Mouse (Mus musculus): ENCODE results near the gene Limk2.

Limk2 gene

GRCm38 (mm10) chr11:3301075-3301474 lies 107.9 kb downstream of the Limk2 start:
- no peak for DNase-seq (ENCODE audit: low spot score in 2 of 2)

DNA sequence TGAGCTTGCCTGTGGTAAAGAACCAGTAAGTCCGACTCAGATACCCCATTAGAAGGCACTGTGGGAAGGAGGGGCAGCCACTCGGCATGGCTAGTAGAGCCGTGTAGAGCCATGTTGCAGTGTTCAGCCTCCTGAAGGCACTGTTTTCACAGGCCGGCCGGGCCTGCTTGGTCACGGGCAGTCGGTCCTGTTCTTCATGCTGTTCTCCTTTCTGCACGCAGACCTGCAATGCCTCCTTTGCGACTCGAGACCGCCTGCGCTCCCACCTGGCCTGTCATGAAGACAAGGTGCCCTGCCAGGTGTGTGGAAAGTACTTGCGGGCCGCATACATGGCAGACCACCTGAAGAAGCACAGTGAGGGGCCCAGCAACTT lies 110.2 kb downstream of the Limk2 start:
- DNase-seq (ENCODE audit: low spot score in 2 of 2) = no peak

DNA sequence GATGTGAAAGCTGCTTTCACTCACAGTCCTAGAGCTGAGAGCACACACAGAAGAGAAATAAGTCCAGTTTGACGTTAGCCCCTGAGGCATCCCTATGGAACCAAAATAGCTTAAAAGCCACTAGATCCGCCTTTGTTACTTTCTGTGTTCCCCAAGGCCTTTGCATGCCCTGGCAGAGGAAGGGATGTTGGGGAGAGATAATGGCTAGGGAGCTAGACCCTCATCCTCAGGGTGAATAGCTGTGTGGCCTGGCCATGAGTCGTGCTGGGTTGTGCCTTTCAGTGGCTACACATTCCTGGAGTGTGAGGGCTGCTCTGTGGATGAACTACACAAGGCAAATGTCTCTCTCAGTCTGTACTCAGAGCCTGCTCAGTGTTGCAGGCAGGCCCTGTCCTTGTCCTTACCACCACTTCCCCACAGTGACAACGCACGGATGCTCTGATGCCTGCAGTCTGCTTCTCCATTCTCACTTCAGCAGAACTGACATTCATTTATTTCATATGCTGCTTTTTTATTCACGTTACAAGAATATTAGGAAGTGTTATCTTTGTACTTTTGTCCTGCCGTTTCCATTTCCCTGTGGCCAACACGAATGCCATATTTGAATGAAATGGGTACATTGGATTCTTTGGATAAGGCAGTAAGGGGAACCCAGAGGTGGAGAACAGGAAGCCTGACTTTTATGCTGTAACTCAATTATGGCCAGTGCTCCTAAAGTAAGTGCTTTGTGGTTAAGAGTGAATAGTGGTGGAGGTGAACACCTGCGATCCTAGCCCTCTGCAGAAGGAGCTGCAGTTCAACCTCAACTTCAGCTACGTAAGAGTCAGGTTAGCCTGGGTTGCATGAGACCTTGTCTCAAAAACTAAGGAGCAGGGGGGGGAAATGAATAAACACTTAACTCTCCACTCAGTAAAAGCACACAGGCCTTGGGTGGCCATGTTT lies 110.8 kb downstream of the Limk2 start:
- DNase-seq (ENCODE audit: low spot score in 2 of 2) = no peak

- no peak for DNase-seq (ENCODE audit: low spot score in 2 of 2)
Observed at GRCm38 (mm10) chr11:3296056-3296455, 112.9 kb downstream of the Limk2 start.

DNA sequence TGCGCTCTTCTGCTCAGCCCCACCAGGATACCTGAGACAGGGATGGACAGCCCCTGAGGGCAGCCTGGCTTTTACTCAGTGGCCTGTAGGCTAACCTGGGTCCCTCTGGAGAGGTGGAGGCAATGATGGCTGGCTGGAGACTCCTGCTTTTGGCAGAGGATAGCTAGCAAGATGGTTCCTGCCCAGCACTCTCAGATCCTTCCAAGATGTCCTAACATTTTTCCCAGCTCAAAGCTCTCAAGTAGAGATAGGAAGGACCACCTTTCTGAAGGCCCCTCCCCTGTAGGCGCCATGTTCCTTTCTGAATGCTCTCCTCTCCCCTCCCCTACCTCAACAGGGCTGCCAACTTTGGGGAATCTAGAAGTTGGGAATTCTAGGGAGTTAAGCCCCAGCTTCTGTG lies 114.3 kb downstream of the Limk2 start:
- no peak for DNase-seq (ENCODE audit: low spot score in 2 of 2)

Data from right cerebral cortex, postnatal 36 days (tissue).